Mouse (Mus musculus) adrenal gland, adult (tissue): Measurements from ENCODE around the gene Padi4.

Experiments used
- DNase-seq, 2 experiments: peaks; one replicate each; pipeline ENCODE4 v3.0.0; 2022 to 2023; ENCODE audit warnings: low spot score in 1 of 2; ENCODE audit not compliant: inconsistent age in 2 of 2

Gene Padi4

DNA sequence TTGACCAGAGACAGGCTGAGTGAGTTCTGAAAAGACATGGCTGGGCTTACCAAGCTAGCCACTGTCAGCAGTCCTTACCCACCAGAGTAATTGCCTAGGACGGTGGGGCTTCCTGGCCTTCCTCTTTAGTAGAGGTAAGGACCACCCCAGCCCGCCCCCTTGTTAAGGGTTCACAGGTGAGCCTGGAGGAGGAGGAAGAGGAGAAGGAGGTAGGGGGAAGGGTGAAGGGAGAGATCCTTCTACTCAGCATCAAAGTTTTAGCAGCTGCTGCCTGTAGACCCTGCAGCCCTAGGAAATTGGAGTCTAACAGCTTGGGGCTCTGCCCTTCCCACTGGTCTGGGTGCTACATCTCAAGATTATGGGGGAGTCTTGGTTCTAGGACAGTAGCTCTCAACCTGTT is 31.5 kb downstream of the Padi4 start, which contains the start of gene Padi6:
Gene Padi6, minus strand, starts transcription at position 101 of the 400 bp plus-strand sequence.
- no peak for DNase-seq

GRCm38 (mm10) chr4:140741401-140741800 is 32.6 kb downstream of the Padi4 start:
- DNase-seq, result no peak

GRCm38 (mm10) chr4:140740655-140741054 is 33.4 kb downstream of the Padi4 start:
- no peak for DNase-seq

DNA sequence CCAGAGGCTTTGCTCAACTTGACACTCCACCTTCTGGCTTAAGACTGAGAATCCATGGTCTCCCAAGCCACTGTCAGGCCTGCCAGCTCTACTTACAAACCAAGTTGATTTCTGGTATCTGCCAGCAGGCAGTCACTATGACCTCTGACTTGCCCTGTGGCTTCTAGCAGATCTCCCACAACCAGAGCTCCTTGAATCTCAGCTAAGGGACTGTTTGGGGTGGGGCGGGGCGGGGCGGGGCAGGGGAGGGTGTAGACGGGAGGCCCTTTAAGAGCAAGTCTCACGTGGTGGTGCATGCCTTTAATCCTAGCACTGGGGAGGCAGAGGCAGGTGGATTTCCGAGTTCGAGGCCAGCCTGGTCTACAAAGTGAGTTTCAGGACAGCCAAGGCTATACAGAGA is 41.2 kb downstream of the Padi4 start:
- no peak for DNase-seq

DNA sequence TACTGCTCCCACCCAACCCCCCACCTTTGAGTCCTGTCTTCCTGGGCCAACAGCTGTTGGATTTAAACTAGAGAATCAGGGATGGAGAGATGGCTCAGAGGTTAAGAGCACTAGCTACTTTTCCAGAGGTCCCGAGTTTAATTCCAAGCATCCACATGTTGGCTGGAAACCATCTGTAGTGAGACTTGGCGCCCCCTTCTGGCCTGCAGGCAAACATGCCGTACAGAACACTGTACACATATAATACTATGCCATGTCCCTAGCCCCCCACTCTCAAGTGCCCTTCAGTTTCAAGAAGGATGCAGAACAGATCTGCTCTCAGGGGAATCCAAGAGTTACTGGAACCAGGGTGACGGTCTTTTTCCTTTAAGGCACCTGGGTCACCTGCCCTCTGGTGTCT is 42.4 kb downstream of the Padi4 start:
- DNase-seq, result no peak

DNA sequence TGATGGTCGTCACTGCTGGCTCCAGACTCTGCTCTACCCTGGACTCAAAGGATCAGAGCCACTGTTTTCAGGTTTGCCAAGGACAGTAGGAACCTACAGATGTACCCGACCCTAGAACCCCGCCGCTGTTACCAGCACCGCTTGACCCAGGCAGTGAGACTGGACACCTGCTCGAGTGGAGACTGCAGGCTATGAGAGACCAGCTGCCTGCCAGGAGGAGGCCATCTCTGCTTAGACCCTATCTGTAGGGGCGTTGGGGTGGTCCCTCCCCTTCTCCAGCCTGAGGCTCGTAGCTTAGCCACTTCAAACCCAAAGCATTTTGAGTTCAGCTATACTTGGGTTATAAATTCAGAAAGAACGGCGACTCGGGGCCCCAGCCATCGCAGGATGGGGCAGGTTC is 47.1 kb downstream of the Padi4 start:
- DNase-seq, result no peak

DNA sequence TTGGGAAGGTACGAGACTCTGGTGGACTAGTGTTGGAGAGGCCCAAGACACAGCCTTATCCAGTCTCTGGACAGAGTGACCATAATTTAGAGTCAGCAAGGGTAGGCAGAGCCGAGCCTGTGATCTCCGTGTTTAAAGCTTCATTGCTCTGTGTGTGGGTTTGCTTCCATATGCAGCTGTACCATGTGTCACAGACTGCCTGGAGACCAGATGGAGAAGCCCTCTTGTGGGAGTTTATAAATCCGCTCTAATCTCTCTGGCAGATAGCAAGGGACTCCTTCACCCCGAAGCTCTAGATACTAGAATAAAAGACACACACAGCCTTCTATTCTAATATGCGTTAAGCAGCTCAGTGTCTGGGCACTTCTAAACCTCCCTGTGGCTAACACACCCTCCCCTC is 49.3 kb downstream of the Padi4 start:
- no peak for DNase-seq

GRCm38 (mm10) chr4:140723801-140724200 is 50.2 kb downstream of the Padi4 start:
- DNase-seq, result peak in 1 of 2 experiments; percentile 51

DNA sequence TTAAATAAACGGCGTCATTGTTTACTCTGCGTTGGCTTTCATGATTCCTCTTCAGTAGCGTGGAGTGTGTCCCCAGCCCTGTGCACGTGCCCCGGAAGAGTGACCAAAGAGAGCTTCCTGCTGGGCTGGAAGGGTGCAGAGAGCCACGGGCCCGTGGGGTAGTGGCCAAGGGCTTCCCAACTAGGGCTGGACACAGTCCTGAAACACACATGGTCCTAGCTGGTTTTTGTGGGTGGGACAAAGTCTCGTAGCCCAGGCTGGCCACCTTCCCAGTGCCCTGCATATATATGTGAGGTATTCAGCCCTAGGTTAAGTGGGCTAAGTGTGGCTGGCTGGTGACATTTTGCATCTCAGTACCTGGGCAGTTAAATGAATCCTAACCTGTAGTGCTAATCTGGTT is 50.8 kb downstream of the Padi4 start:
- peak in 1 of 2 experiments; percentile 18 for DNase-seq

GRCm38 (mm10) chr4:140722710-140723109 is 51.3 kb downstream of the Padi4 start:
- no peak for DNase-seq

GRCm38 (mm10) chr4:140721968-140722490 is 52.0 kb downstream of the Padi4 start:
- DNase-seq, result no peak

DNA sequence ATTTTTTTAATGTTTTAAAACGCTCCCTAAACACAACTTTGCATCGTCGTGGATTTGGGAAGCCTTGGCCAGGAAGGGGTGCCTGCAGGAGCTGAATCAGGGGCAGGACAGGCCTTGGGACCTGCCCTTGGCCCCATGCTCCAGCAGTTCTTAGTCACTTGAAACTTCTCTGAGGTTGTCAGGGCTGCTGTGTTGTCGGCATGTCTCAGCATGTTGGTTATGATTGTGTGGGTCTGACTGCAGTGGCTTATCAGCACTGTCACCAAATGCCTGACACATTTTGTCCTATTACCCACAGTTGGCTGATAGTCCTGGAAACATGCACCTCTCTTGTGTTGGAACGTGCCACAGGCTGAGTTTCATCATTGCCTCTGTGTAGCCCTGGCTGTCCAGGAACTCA is 53.9 kb downstream of the Padi4 start:
- DNase-seq, result peak; percentile 75 to 84

- peak; percentile 48 to 70 for DNase-seq
Observed at GRCm38 (mm10) chr4:140718436-140718835, 55.6 kb downstream of the Padi4 start.

DNA sequence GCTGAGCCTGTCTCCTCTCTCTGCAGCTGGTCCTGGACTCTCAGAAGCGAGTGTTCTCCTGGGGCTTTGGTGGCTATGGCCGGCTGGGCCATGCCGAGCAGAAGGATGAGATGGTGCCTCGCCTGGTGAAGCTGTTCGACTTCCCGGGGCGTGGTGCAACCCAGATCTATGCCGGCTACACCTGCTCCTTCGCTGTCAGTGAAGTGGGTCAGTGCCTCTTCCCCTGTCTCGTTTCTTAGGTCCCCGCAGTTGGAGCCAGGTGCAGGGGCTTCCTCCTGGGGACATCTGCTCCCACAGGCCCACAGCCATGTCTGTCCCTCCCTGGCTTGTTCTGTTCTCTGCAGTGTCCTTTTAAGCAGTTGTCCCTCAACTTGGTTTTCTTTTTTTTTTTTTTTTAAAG is 57.0 kb downstream of the Padi4 start:
- DNase-seq, result no peak

DNA sequence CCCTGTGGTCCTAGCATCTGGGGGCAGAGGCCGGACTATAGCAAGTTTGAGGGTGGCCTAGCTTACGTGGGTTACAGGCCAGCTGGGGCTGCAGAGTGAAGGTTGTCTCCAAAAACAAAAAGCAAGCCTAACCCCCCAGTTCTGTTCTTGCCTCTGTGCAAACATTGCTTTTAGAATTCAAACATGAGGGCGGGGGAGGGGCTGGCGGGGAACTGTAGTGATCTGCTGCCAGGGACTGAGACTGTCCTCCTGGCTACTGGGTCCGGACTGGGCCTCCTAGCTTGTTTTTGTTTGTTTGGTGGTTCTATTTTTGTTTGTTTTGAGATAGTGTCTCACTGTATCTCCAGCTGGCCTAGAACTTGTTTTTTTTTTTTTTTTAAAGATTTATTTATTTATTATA is 59.5 kb downstream of the Padi4 start:
- no peak for DNase-seq

- DNase-seq, result peak; percentile 91 to 96
Observed at GRCm38 (mm10) chr4:140713480-140714365, 60.3 kb downstream of the Padi4 start.

DNA sequence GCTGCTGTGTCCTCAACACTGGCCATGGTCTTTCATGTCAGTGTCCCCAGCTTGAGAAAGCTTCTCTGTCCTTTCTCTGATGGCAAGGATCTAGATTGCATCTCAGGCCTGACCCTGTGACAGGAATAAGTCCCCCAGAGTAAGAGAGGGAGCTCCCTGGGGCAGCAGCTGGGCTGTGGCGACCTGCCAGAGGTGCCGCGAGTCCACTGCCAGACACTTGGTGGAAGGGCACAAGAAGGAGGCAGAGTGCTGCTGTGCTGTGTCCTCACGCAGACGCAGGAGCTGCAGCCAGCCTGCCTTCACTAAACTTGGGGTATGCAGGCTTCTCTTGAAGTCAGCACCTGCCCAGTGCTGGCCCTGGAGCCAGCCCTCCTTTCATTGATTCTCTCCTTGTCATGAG is 62.7 kb downstream of the Padi4 start:
- DNase-seq, result no peak

DNA sequence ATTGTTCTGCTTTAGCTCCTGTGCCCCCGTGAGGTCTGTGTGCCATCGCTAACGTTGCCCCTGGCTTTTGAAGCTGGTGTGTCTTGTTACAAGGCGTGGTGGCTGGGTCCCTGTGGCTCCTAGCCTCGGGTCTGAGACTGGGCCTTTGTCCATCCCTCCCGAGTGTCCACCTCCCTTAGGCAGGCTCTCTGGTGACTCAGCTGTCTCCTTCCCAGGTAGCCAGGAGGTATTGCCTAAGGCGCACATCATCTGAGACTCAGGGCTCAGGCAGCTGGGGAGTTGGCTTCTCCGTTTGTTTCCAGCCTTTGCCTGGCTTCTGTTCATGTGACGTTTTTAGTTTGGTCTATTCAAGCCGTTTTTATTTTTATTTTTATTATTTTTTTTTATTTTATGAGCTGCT is 63.3 kb downstream of the Padi4 start:
- DNase-seq, result no peak

GRCm38 (mm10) chr4:140709617-140710016 is 64.4 kb downstream of the Padi4 start:
- DNase-seq, result no peak

DNA sequence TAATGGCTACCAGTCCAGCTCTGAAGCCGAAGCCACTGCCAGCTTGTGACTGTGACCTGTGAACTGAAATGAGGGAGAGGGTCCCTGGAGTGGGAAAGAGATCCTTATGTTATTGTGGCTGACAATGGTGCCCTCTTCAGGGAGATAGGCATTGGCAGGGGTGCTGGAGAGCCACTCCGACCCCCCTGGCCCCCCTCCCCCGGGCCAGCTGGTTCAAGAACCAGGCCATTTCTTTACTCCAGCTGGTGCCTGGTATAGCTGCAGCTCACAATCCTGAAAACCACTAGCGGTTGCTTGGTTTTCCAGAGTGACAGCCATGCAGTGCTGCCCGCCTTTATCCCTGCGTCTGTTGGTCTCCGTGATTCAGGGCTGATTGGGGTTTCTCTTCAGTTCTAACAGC is 64.9 kb downstream of the Padi4 start:
- DNase-seq, result no peak

- DNase-seq, result no peak
Observed at GRCm38 (mm10) chr4:140708297-140708927, 65.6 kb downstream of the Padi4 start.

GRCm38 (mm10) chr4:140707615-140708014 is 66.4 kb downstream of the Padi4 start:
- no peak for DNase-seq
